Mouse (Mus musculus): Measurements from ENCODE around the gene Tmem183a. TPM values are rescaled to one million over a fixed set of nuclear protein-coding genes. Genes with fewer than 3 reads are reported as not detected.

Gene Tmem183a
- polyA plus RNA-seq, 1 experiment: 71.8 TPM

DNA sequence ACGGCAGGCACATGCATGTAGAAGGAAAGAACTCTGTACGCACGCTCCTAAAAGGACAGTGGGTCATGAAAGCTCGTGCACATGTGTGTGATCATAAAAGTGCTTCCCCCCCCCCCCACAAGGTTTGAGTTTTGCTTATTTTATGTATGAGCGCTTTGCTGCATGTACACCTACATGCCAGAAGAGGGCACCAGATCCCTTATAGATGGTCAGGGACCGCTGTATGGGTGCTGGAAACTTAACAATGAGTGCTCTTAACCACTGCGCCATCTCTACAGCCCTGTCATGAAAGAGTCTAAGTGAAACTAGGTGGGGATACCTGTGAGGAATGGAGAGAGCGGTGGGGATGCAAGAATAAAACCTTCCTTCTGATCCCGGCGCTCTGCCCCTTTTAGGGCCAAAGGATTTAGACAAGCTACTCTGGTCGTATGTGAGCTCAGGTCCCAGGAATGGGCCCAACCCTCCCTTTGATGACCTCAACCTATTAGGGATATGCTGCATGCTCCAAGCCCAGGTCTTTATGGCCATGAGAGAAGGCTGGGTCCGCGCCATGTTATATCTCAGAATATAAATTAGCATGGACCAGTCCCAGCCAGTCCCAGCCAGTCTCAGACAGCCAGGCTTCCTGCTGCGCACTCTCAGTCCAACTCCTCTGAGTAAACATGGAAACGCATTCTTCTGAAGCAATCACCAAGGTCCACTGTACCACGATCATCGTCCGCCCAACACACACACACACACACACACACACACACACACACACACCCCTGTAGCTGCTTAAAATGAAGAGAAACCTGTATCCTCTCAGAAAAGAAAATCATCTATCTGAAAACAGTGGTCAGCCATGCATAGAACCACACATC is 21.8 kb downstream of the Tmem183a start:
- no peak for DNase-seq
- no peak overlapping the region for H3K4me3 ChIP-seq (replicated peaks; ENCODE audit: extremely low read depth, low read depth, low read length)
- no peaks in the 10 kb centered on the region for H3K4me1 ChIP-seq (ENCODE audit: control insufficient read depth, insufficient read depth, low read length)
- no peak for TF ChIP-seq POLR2A (IDR thresholded peaks at IDR 0.05; ENCODE audit: borderline replicate concordance, extremely low read depth, low read depth, low read length)
- TF ChIP-seq CTCF (IDR thresholded peaks at IDR 0.05; ENCODE audit: insufficient read depth, low read length): no peak
- 94% methylated on average over 18 of the region's 18 CpGs for WGBS

DNA sequence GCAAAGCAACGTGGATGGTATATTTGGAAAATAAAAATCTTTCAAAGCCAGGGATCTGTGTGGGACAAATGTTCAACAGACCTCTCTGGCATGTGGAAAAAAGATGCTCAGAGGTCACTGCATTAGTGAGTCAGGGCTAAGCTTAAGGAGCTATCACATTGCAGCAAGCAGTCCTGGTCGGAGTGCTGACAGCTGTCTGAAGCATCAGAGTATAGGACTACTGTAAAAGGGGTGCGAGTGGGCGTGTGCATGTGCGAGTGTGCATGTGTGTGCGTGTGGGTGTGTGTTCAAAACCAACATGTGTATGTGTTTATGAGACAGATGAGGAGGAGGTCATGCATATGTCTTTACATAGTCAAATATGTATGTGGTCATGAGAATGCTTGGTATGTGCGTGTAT is 22.6 kb downstream of the Tmem183a start:
- no peak for TF ChIP-seq CTCF (IDR thresholded peaks at IDR 0.05; ENCODE audit: insufficient read depth, low read length)
- no peak for TF ChIP-seq POLR2A (IDR thresholded peaks at IDR 0.05; ENCODE audit: borderline replicate concordance, extremely low read depth, low read depth, low read length)
- no peak for DNase-seq
- WGBS: 90% methylated on average over 7 of the region's 7 CpGs
- Histone ChIP-seq H3K4me3 (replicated peaks; ENCODE audit: extremely low read depth, low read depth, low read length) (no peak overlapping the region), H3K4me1 (ENCODE audit: control insufficient read depth, insufficient read depth, low read length) (no peaks in the 10 kb centered on the region)

DNA sequence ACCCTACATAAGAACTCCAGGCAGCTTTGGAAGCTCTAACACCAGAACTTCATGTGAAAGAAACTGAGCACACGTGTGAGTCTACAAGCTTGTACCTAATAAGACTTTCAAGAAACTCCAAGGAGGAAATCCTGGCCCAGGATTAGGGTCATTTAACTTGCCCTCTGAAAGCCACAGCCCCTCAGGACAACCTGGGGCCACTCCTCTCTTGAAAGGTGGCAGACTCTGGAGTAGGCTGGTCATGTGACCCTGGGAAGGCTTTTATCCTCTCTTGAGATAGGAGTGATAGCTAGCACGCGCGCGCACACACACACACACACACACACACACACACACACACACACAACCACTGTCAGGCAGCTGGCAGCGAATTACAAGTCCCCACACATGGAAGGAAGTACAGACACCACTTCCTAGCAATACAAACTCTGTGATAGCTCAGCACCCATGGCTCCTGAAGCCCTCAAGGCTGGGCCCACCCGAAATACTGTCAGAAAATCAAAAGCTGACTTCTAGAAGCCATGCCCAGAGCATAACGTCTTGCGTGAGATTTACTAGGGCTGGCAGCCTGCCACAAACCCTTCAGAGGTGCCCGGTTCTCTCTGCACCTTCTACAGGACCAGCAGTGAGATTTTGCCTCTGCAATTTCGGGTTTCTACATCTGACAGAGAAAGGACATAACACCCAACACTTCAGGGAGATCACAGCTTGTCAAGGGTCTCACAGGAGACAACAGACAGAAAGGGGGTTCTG is 24.6 kb downstream of the Tmem183a start:
- no peak for DNase-seq
- H3K4me1 ChIP-seq (ENCODE audit: control insufficient read depth, insufficient read depth, low read length): no peaks in the 10 kb centered on the region
- H3K4me3 ChIP-seq (replicated peaks; ENCODE audit: extremely low read depth, low read depth, low read length): no peak overlapping the region
- TF ChIP-seq POLR2A (IDR thresholded peaks at IDR 0.05; ENCODE audit: borderline replicate concordance, extremely low read depth, low read depth, low read length) (no peak), CTCF (IDR thresholded peaks at IDR 0.05; ENCODE audit: insufficient read depth, low read length) (no peak)
- WGBS: 52% methylated on average over 11 of the region's 11 CpGs

DNA sequence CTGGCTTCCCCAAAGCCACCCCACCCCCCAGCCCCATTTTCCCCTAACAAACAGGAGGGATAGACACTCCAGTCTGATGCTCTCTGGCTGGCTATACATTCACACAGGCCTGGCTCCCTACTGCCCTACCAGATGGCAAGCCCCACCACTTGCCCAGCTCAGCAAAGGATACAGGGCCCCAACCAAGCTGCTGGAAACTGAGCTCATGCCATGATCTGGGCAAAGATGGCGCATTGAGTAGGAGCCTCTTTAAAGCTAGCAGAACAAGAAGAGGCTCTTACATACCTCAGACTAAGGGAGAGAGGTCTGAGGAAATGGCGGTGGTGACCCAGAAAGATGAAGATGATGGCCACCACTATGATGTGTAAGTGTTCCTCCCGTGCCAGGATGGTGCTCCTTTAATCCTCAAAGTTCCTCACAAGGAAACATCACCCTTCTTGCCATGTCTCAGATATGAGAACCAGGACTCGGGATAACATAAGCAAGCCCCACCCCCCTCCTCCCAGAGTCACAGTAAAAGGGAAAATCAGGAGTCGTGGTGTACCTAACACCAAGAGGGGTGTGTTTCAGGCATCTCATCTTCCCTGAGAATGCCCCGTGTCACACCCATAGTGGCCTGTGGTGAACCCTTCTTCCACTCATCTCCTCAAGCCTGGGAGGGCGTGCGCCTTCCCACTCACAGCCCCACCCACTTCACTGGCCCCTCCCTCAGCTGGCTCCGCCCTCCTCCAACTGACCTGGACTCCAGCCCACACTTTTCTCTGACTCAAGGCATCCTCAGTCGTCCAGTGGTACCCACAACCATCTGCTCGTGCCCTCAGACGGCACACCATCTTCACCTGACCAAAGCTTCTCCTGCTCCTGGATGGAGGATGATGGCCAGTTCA is 25.6 kb downstream of the Tmem183a start:
- DNase-seq: no peak
- TF ChIP-seq CTCF (IDR thresholded peaks at IDR 0.05; ENCODE audit: insufficient read depth, low read length): no peak
- no peak for TF ChIP-seq POLR2A (IDR thresholded peaks at IDR 0.05; ENCODE audit: borderline replicate concordance, extremely low read depth, low read depth, low read length)
- Histone ChIP-seq H3K4me3 (replicated peaks; ENCODE audit: extremely low read depth, low read depth, low read length) (no peak overlapping the region), H3K4me1 (ENCODE audit: control insufficient read depth, insufficient read depth, low read length) (no peaks in the 10 kb centered on the region)
- WGBS: 80% methylated on average over 12 of the region's 12 CpGs

DNA sequence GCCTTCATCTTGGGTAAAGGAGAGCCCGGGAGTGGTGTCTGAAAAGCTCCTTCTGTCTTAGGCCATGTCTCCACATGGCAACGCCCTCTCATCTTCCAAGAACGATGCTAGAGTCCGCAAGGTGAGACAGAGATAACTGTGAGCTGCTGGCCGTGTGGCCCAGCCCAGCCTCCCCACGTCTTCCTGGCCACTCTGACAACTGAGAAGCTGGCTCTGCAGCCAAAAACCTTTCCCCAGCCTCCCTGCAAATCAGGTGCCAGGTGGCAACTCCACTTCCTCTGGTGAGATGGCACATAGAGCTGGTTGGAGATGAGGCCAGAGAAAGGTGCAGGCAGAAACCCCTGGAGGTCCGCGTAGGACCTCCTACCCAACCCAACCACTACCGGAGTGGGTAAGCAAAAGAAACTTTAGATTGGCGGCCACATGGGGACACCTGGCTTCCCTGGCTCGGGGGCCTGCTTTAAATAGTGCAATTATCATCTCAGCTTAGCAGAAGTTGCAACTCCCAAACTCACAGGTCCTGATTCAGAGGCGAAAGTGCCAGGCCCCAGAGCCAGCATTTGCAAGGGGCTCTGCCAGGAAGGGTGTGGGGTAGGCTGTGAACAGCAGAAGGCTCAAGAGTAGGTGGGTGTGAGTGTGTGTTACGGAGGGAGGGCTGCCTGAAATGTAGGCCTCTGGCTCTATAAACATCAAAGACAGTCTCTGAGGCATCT is 26.4 kb downstream of the Tmem183a start:
- no peaks in the 10 kb centered on the region for H3K4me1 ChIP-seq (ENCODE audit: control insufficient read depth, insufficient read depth, low read length)
- DNase-seq: no peak
- no peak overlapping the region for H3K4me3 ChIP-seq (replicated peaks; ENCODE audit: extremely low read depth, low read depth, low read length)
- WGBS: 73% methylated on average over 13 of the region's 13 CpGs
- no peak for TF ChIP-seq CTCF (IDR thresholded peaks at IDR 0.05; ENCODE audit: insufficient read depth, low read length)
- no peak for TF ChIP-seq POLR2A (IDR thresholded peaks at IDR 0.05; ENCODE audit: borderline replicate concordance, extremely low read depth, low read depth, low read length)

DNA sequence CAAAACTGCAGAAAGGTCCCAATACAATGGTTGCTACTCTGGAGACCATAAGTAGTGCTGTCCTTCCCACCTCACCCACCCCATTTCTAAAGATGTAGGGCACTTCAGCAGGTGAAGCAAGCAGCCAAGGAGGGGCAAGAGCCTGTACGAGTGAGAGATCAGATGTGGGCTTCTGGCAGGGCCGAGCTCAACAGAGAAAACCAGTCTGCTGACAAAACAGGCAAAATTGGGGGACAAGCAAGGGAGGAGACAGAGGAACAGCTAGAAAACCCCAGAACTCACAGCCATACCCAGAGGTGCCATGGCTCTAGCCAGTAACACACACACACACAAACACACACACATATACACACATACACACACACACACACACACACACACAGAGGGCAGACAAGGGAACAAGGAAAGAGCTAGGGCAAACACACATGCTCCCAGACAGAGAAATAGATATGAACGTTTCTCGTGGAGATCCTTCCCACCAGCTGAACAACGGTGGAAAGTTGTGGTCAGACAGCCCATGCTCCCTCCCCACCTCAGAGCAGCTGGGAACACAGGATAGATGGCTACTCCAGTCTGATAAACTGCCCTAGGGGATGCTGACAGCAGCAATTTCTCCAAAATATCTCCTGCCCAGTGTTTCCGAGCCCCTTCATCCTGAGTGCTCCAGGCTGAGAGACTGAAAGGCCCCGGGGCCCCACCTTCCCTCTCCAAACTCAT is 27.5 kb downstream of the Tmem183a start:
- TF ChIP-seq POLR2A (IDR thresholded peaks at IDR 0.05; ENCODE audit: borderline replicate concordance, extremely low read depth, low read depth, low read length) (no peak), CTCF (IDR thresholded peaks at IDR 0.05; ENCODE audit: insufficient read depth, low read length) (no peak)
- no peaks in the 10 kb centered on the region for H3K4me1 ChIP-seq (ENCODE audit: control insufficient read depth, insufficient read depth, low read length)
- H3K4me3 ChIP-seq (replicated peaks; ENCODE audit: extremely low read depth, low read depth, low read length): no peak overlapping the region
- WGBS: 60% methylated on average over 7 of the region's 7 CpGs
- no peak for DNase-seq

DNA sequence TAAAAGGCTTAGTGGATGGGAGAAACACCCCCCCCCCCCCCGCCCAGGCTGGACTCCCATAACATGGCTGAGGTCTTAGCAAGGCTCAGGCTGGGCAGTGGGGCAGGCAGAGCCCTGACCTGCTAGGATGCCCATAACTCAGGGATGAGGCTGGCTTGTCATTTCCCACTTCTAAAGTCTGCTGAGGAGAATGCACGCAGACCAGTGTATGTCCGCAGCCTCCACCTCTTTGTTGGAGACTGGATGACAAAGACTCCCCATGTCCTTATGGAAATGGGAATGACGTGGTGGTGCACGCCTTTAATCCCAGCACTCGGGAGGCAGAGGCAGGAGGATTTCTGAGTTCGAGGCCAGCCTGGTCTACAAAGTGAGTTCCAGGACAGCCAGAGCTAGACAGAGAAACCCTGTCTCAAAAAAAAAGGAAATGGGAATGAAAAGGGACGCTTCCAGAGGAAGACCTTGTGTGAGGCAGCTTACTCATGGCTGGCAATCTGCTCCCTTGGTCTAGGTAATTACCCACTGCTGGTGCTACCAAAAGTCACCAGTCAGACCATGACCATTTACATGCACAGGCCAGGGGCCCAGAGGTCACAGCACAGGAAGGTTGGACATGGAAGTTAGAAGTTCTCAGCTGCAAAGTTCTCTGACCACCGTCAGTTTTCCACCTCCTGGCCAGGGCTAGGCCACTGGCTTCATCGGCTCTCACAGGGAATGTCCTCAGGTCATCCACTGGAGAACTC is 28.2 kb downstream of the Tmem183a start:
- 79% methylated on average over 10 of the region's 10 CpGs for WGBS
- no peak for DNase-seq
- Histone ChIP-seq H3K4me3 (replicated peaks; ENCODE audit: extremely low read depth, low read depth, low read length) (no peak overlapping the region), H3K4me1 (ENCODE audit: control insufficient read depth, insufficient read depth, low read length) (no peaks in the 10 kb centered on the region)
- TF ChIP-seq POLR2A (IDR thresholded peaks at IDR 0.05; ENCODE audit: borderline replicate concordance, extremely low read depth, low read depth, low read length) (no peak), CTCF (IDR thresholded peaks at IDR 0.05; ENCODE audit: insufficient read depth, low read length) (no peak)
